13 mouse cellular contexts compared by ENCODE assay signal in genomic region chr7:121517165-121517591, GRCm38 (mm10).
DNase-seq lines count a peak whose midpoint lies in the region; ATAC-seq and TF ChIP-seq lines count a peak whose summit lies in the region.
"Had no signal": no experiment of that assay in that cellular context is flagged by ENCODE, and none has a peak within 500 bp of the region (broad histone marks: within the 10 kb centered on the region; RNA-seq: fewer than 3 reads in every experiment).

No protein-coding gene starts in this region.

- H3K4me2 ChIP-seq in embryonic facial prominence, embryonic 14.5 days (ENCODE audit: low read depth, low read length), result no peak overlapping the region
- no peak overlapping the region for H3K4me2 ChIP-seq in liver, postnatal 0 days (ENCODE audit: low read depth, low read length)
- no peak overlapping the region for H3K4me2 ChIP-seq in kidney, embryonic 15.5 days
- H3K4me2 ChIP-seq: hindbrain, embryonic 14.5 days; neural tube, embryonic 12.5 days had no signal

- no peak for TF ChIP-seq POLR2A in bone marrow, adult 2 months (IDR thresholded peaks at IDR 0.05; ENCODE audit: borderline replicate concordance, control insufficient read depth, low read depth, low read length)

- no peak for TF ChIP-seq EP300 in liver, postnatal 0 days (IDR thresholded peaks at IDR 0.05; ENCODE audit: low read depth)

- H3K27ac ChIP-seq in embryonic facial prominence, embryonic 14.5 days (replicated peaks; ENCODE audit: low read depth, low read length), result no peak overlapping the region
- no peak overlapping the region for H3K27ac ChIP-seq in embryonic facial prominence, embryonic 10.5 days (replicated peaks)
- peak overlapping the region; percentile 36; the same call in 1 of the 2 replicates for H3K27ac ChIP-seq in bone marrow, adult 2 months (ENCODE audit: control insufficient read depth, insufficient read depth, low read depth, low read length, poor library complexity)
- no peak overlapping the region for H3K27ac ChIP-seq in liver, postnatal 0 days (ENCODE audit: low read depth)
- no peak overlapping the region for H3K27ac ChIP-seq in kidney, embryonic 15.5 days
- H3K27ac ChIP-seq: hindbrain, embryonic 14.5 days; midbrain, embryonic 10.5 days; neural tube, embryonic 12.5 days had no signal

- H3K36me3 ChIP-seq in embryonic facial prominence, embryonic 14.5 days (ENCODE audit: control insufficient read depth, insufficient read depth, low read length), result no peaks in the 10 kb centered on the region
- H3K36me3 ChIP-seq in embryonic facial prominence, embryonic 10.5 days (replicated peaks), result no peaks in the 10 kb centered on the region
- no peaks in the 10 kb centered on the region for H3K36me3 ChIP-seq in liver, postnatal 0 days (replicated peaks; ENCODE audit: insufficient read depth, low read length)
- no peaks in the 10 kb centered on the region for H3K36me3 ChIP-seq in kidney, embryonic 15.5 days
- H3K36me3 ChIP-seq: midbrain, embryonic 10.5 days; neural tube, embryonic 12.5 days had no signal

- no peaks in the 10 kb centered on the region for H3K4me1 ChIP-seq in embryonic facial prominence, embryonic 14.5 days (ENCODE audit: control insufficient read depth, insufficient read depth, low read length)
- no peaks in the 10 kb centered on the region for H3K4me1 ChIP-seq in embryonic facial prominence, embryonic 10.5 days
- peaks cover 3% of the 10 kb centered on the region; the same call in 1 of the 2 replicates for H3K4me1 ChIP-seq in bone marrow, adult 2 months (ENCODE audit: control insufficient read depth, insufficient read depth, low read length)
- peaks cover 3% of the 10 kb centered on the region for H3K4me1 ChIP-seq in liver, postnatal 0 days (ENCODE audit: insufficient read depth)
- H3K4me1 ChIP-seq in kidney, embryonic 15.5 days, result no peaks in the 10 kb centered on the region
- H3K4me1 ChIP-seq: midbrain, embryonic 10.5 days; neural tube, embryonic 12.5 days had no signal

- no peak overlapping the region for H3K9ac ChIP-seq in embryonic facial prominence, embryonic 14.5 days (ENCODE audit: low read depth, low read length)
- no peak overlapping the region for H3K9ac ChIP-seq in liver, postnatal 0 days (replicated peaks)
- no peak overlapping the region for H3K9ac ChIP-seq in kidney, embryonic 15.5 days
- H3K9ac ChIP-seq: hindbrain, embryonic 14.5 days; neural tube, embryonic 12.5 days had no signal

- TF ChIP-seq CTCF in bone marrow, adult 2 months (IDR thresholded peaks at IDR 0.05; ENCODE audit: control insufficient read depth, insufficient read depth, low read length), result no peak
- no peak for TF ChIP-seq CTCF in liver, postnatal 0 days (IDR thresholded peaks at IDR 0.05; ENCODE audit: low read depth)

- ATAC-seq in embryonic facial prominence, embryonic 14.5 days (ENCODE audit: low read depth), result no peak
- ATAC-seq in liver, postnatal 0 days, result peak; percentile 59
- ATAC-seq in kidney, embryonic 15.5 days (replicated peaks; ENCODE audit: low FRiP score), result no peak

- no peak overlapping the region for H3K4me3 ChIP-seq in embryonic facial prominence, embryonic 14.5 days (ENCODE audit: low read depth, low read length)
- no peak overlapping the region for H3K4me3 ChIP-seq in embryonic facial prominence, embryonic 10.5 days
- H3K4me3 ChIP-seq in bone marrow, adult 2 months (replicated peaks; ENCODE audit: control insufficient read depth, low read depth, low read length), result no peak overlapping the region
- H3K4me3 ChIP-seq in liver, postnatal 0 days (ENCODE audit: low read depth, low read length), result no peak overlapping the region
- no peak overlapping the region for H3K4me3 ChIP-seq in kidney, embryonic 15.5 days (replicated peaks)
- H3K4me3 ChIP-seq: erythroblast, embryonic 14.5 days; midbrain, embryonic 10.5 days; neural tube, embryonic 12.5 days had no signal

- 75% methylated on average over 3 of the region's 3 CpGs for WGBS in embryonic facial prominence, embryonic 14.5 days
- 81% methylated on average over 3 of the region's 3 CpGs for WGBS in embryonic facial prominence, embryonic 10.5 days
- 2% methylated on average over 3 of the region's 3 CpGs for WGBS in bone marrow, adult 2 months
- 23% methylated on average over 3 of the region's 3 CpGs for WGBS in liver, postnatal 0 days (ENCODE audit: insufficient replicate concordance)
- WGBS in kidney, embryonic 15.5 days, result 79% methylated on average over 3 of the region's 3 CpGs

- H3K9me3 ChIP-seq in embryonic facial prominence, embryonic 14.5 days (ENCODE audit: control insufficient read depth, low read length), result peaks cover 4% of the 10 kb centered on the region; the same call in 1 of the 2 replicates
- peaks cover 4% of the 10 kb centered on the region; the same call in 1 of the 2 replicates for H3K9me3 ChIP-seq in embryonic facial prominence, embryonic 10.5 days
- H3K9me3 ChIP-seq in liver, postnatal 0 days (ENCODE audit: low read length), result no peaks in the 10 kb centered on the region
- no peaks in the 10 kb centered on the region for H3K9me3 ChIP-seq in kidney, embryonic 15.5 days (replicated peaks)
- H3K9me3 ChIP-seq: midbrain, embryonic 10.5 days had no signal

- DNase-seq in embryonic facial prominence, embryonic 14.5 days (ENCODE audit: low spot score), result peak; percentile 7
- DNase-seq in embryonic facial prominence, embryonic 10.5 days (ENCODE audit: low spot score), result no peak
- peak; percentile 76 for DNase-seq in layer of hippocampus, adult 9-11 months
- DNase-seq in layer of hippocampus, postnatal 10 days (ENCODE audit: low spot score in 2 of 2), result no peak
- no peak for DNase-seq in liver, postnatal 0 days
- no peak for DNase-seq in urinary bladder, postnatal 4 days (ENCODE audit: low spot score in 2 of 2)
- DNase-seq: cerebellum, postnatal 36 days had no signal

- no peaks in the 10 kb centered on the region; the same call in 1 of the 2 replicates for H3K27me3 ChIP-seq in embryonic facial prominence, embryonic 14.5 days (replicated peaks; ENCODE audit: control insufficient read depth, insufficient read depth, low read length)
- H3K27me3 ChIP-seq in embryonic facial prominence, embryonic 10.5 days (replicated peaks; ENCODE audit: low read depth, poor library complexity, severe bottlenecking), result no peaks in the 10 kb centered on the region
- H3K27me3 ChIP-seq in liver, postnatal 0 days (ENCODE audit: insufficient read depth, low read length), result no peaks in the 10 kb centered on the region
- H3K27me3 ChIP-seq in kidney, embryonic 15.5 days, result no peaks in the 10 kb centered on the region
- H3K27me3 ChIP-seq: neural tube, embryonic 12.5 days had no signal

Comparison
In these comparisons a context has a peak if more than half of its experiments do, and no peak if none do; other contexts are left out.
1. DNase-seq: peak in embryonic facial prominence, embryonic 14.5 days (single experiment) and layer of hippocampus, adult 9-11 months (single experiment); none in embryonic facial prominence, embryonic 10.5 days (single experiment), layer of hippocampus, postnatal 10 days (0 of 2), liver, postnatal 0 days (single experiment) and urinary bladder, postnatal 4 days (0 of 2).